Mouse (Mus musculus): ENCODE measurements at regions not wholly inside any gene's neighbourhood (a gene's known extent, or its start where the extent isn't known, plus 50 kb on each side); places are given as distances from the start of the nearest gene placed in this dataset.
"Not testable (repeated sequence)": the region's sequence is repeated elsewhere in the genome, so short reads cannot be mapped to it uniquely, and the experiment has no call there.

- H3K4me1 ChIP-seq = no peaks in the 10 kb centered on the region
- no peaks in the 10 kb centered on the region for H3K9me3 ChIP-seq
- no peak overlapping the region for H3K27ac ChIP-seq (replicated peaks)
- no peak overlapping the region for H3K9ac ChIP-seq (replicated peaks)
- no peak overlapping the region for H3K4me2 ChIP-seq (replicated peaks)
- 94% methylated on average over 3 of the region's 3 CpGs for WGBS
- H3K36me3 ChIP-seq = no peaks in the 10 kb centered on the region
- ATAC-seq (ENCODE audit: low FRiP score, low read depth) = no peak
- H3K4me3 ChIP-seq = no peak overlapping the region
- no peaks in the 10 kb centered on the region for H3K27me3 ChIP-seq
Measured at GRCm38 (mm10) chr8:103644845-103645244, 456.6 kb upstream of the Cdh5 start.

- no peak for ATAC-seq (ENCODE audit: low FRiP score, low read depth)
- H3K27ac ChIP-seq (replicated peaks) = no peak overlapping the region
- H3K4me2 ChIP-seq (replicated peaks) = no peak overlapping the region
- H3K36me3 ChIP-seq = no peaks in the 10 kb centered on the region
- H3K4me3 ChIP-seq = no peak overlapping the region
- no peaks in the 10 kb centered on the region for H3K4me1 ChIP-seq
- no peaks in the 10 kb centered on the region for H3K9me3 ChIP-seq
- H3K9ac ChIP-seq (replicated peaks) = no peak overlapping the region
- 100% methylated on average over 1 of the region's 1 CpGs for WGBS
- no peaks in the 10 kb centered on the region for H3K27me3 ChIP-seq
Measured at GRCm38 (mm10) chr8:103664796-103665195, 436.6 kb upstream of the Cdh5 start.

- H3K9ac ChIP-seq (replicated peaks); H3K9me3 ChIP-seq; ATAC-seq (ENCODE audit: low FRiP score, low read depth); H3K4me3 ChIP-seq; H3K36me3 ChIP-seq; H3K4me1 ChIP-seq; H3K4me2 ChIP-seq (replicated peaks); H3K27me3 ChIP-seq; H3K27ac ChIP-seq (replicated peaks): not testable (repeated sequence)
- 78% methylated on average over 5 of the region's 5 CpGs for WGBS
Measured at GRCm38 (mm10) chr8:103686233-103686632, 415.2 kb upstream of the Cdh5 start.

GRCm38 (mm10) chr8:103690438-103690837, 411.0 kb upstream of the Cdh5 start:
- 92% methylated on average over 1 of the region's 1 CpGs for WGBS

GRCm38 (mm10) chr8:103693531-103693930, 407.9 kb upstream of the Cdh5 start:
- WGBS = 92% methylated on average over 8 of the region's 8 CpGs
- Histone ChIP-seq H3K4me3 (no peak overlapping the region), H3K36me3 (no peaks in the 10 kb centered on the region), H3K9ac (replicated peaks) (no peak overlapping the region), H3K27me3 (no peaks in the 10 kb centered on the region), H3K4me1 (no peaks in the 10 kb centered on the region), H3K27ac (replicated peaks) (no peak overlapping the region), H3K9me3 (no peaks in the 10 kb centered on the region), H3K4me2 (replicated peaks) (no peak overlapping the region)
- ATAC-seq (ENCODE audit: low FRiP score, low read depth) = no peak

More at GRCm38 (mm10) chr8:103690438-103690837, 411.0 kb upstream of the Cdh5 start:
- H3K36me3 ChIP-seq = no peaks in the 10 kb centered on the region
- H3K4me2 ChIP-seq (replicated peaks) = no peak overlapping the region
- no peaks in the 10 kb centered on the region for H3K4me1 ChIP-seq
- no peak overlapping the region for H3K27ac ChIP-seq (replicated peaks)
- H3K27me3 ChIP-seq = no peaks in the 10 kb centered on the region
- no peak overlapping the region for H3K4me3 ChIP-seq
- no peak overlapping the region for H3K9ac ChIP-seq (replicated peaks)
- no peak for ATAC-seq (ENCODE audit: low FRiP score, low read depth)
- no peaks in the 10 kb centered on the region for H3K9me3 ChIP-seq

GRCm38 (mm10) chr8:103694331-103694891, 407.0 kb upstream of the Cdh5 start:
- no peak for ATAC-seq (ENCODE audit: low FRiP score, low read depth)
- Histone ChIP-seq H3K27me3 (no peaks in the 10 kb centered on the region), H3K4me2 (replicated peaks) (no peak overlapping the region), H3K4me1 (no peaks in the 10 kb centered on the region), H3K27ac (replicated peaks) (no peak overlapping the region), H3K4me3 (no peak overlapping the region), H3K9me3 (no peaks in the 10 kb centered on the region), H3K36me3 (no peaks in the 10 kb centered on the region), H3K9ac (replicated peaks) (no peak overlapping the region)
- WGBS = 81% methylated on average over 7 of the region's 7 CpGs

- Histone ChIP-seq H3K36me3 (no peaks in the 10 kb centered on the region), H3K9me3 (no peaks in the 10 kb centered on the region), H3K4me2 (replicated peaks) (no peak overlapping the region), H3K4me3 (no peak overlapping the region), H3K27ac (replicated peaks) (no peak overlapping the region), H3K4me1 (no peaks in the 10 kb centered on the region), H3K27me3 (no peaks in the 10 kb centered on the region), H3K9ac (replicated peaks) (no peak overlapping the region)
- no peak for ATAC-seq (ENCODE audit: low FRiP score, low read depth)
- WGBS = 88% methylated on average over 1 of the region's 1 CpGs
Measured at GRCm38 (mm10) chr8:103699016-103699520, 402.4 kb upstream of the Cdh5 start.

- WGBS = 78% methylated on average over 2 of the region's 2 CpGs
- no peak overlapping the region for H3K4me2 ChIP-seq (replicated peaks)
- H3K36me3 ChIP-seq = no peaks in the 10 kb centered on the region
- ATAC-seq (ENCODE audit: low FRiP score, low read depth) = no peak
- H3K9ac ChIP-seq (replicated peaks) = no peak overlapping the region
- H3K27ac ChIP-seq (replicated peaks) = no peak overlapping the region
- H3K4me3 ChIP-seq = no peak overlapping the region
- H3K4me1 ChIP-seq = no peaks in the 10 kb centered on the region
- H3K27me3 ChIP-seq = no peaks in the 10 kb centered on the region
- 0 out of 2 replicates have a peak, but pooled peaks cover 4% of the 10 kb centered on the region for H3K9me3 ChIP-seq
Measured at GRCm38 (mm10) chr8:103702236-103702635, 399.2 kb upstream of the Cdh5 start.

- H3K4me3 ChIP-seq = no peak overlapping the region
Measured at GRCm38 (mm10) chr8:103706084-103706483, 395.3 kb upstream of the Cdh5 start.

GRCm38 (mm10) chr8:103710871-103711270, 390.6 kb upstream of the Cdh5 start:
- not testable (repeated sequence) for H3K9me3 ChIP-seq; H3K4me1 ChIP-seq; H3K9ac ChIP-seq (replicated peaks); H3K36me3 ChIP-seq; H3K27me3 ChIP-seq; ATAC-seq (ENCODE audit: low FRiP score, low read depth); H3K4me3 ChIP-seq; H3K4me2 ChIP-seq (replicated peaks); H3K27ac ChIP-seq (replicated peaks)
- 89% methylated on average over 7 of the region's 7 CpGs for WGBS

More at GRCm38 (mm10) chr8:103706084-103706483, 395.3 kb upstream of the Cdh5 start:
- Histone ChIP-seq H3K4me2 (replicated peaks) (no peak overlapping the region), H3K36me3 (no peaks in the 10 kb centered on the region), H3K9ac (replicated peaks) (no peak overlapping the region), H3K27me3 (no peaks in the 10 kb centered on the region), H3K4me1 (no peaks in the 10 kb centered on the region), H3K9me3 (0 out of 2 replicates have a peak, but pooled peaks cover 4% of the 10 kb centered on the region), H3K27ac (replicated peaks) (no peak overlapping the region)
- ATAC-seq (ENCODE audit: low FRiP score, low read depth) = no peak
- WGBS = 86% methylated on average over 2 of the region's 2 CpGs

GRCm38 (mm10) chr8:103717723-103718122, 383.7 kb upstream of the Cdh5 start:
- no peaks in the 10 kb centered on the region for H3K9me3 ChIP-seq
- H3K27ac ChIP-seq (replicated peaks) = no peak overlapping the region
- H3K4me1 ChIP-seq = no peaks in the 10 kb centered on the region
- H3K36me3 ChIP-seq = no peaks in the 10 kb centered on the region
- H3K4me2 ChIP-seq (replicated peaks) = no peak overlapping the region
- ATAC-seq (ENCODE audit: low FRiP score, low read depth) = no peak
- H3K9ac ChIP-seq (replicated peaks) = no peak overlapping the region
- WGBS = 75% methylated on average over 4 of the region's 4 CpGs
- H3K4me3 ChIP-seq = no peak overlapping the region
- H3K27me3 ChIP-seq = no peaks in the 10 kb centered on the region

- Histone ChIP-seq H3K4me3 (no peak overlapping the region), H3K9ac (replicated peaks) (no peak overlapping the region), H3K27ac (replicated peaks) (no peak overlapping the region), H3K4me1 (no peaks in the 10 kb centered on the region), H3K27me3 (no peaks in the 10 kb centered on the region), H3K4me2 (replicated peaks) (no peak overlapping the region), H3K36me3 (no peaks in the 10 kb centered on the region), H3K9me3 (no peaks in the 10 kb centered on the region)
- 85% methylated on average over 3 of the region's 3 CpGs for WGBS
- no peak for ATAC-seq (ENCODE audit: low FRiP score, low read depth)
Measured at GRCm38 (mm10) chr8:103733466-103733865, 368.0 kb upstream of the Cdh5 start.

- 85% methylated on average over 8 of the region's 8 CpGs for WGBS
- H3K27me3 ChIP-seq = no peaks in the 10 kb centered on the region
- H3K9me3 ChIP-seq = no peaks in the 10 kb centered on the region
- H3K36me3 ChIP-seq = no peaks in the 10 kb centered on the region
- no peak overlapping the region for H3K27ac ChIP-seq (replicated peaks)
- no peak for ATAC-seq (ENCODE audit: low FRiP score, low read depth)
- no peak overlapping the region for H3K4me2 ChIP-seq (replicated peaks)
- H3K9ac ChIP-seq (replicated peaks) = no peak overlapping the region
- H3K4me1 ChIP-seq = no peaks in the 10 kb centered on the region
- no peak overlapping the region for H3K4me3 ChIP-seq
Measured at GRCm38 (mm10) chr8:103738330-103738729, 363.1 kb upstream of the Cdh5 start.
